Mouse (Mus musculus): ENCODE results near the gene Cavin4.

GRCm38 (mm10) chr4:48625836-48626235 lies 37.5 kb upstream of the Cavin4 start:
- no peak for TF ChIP-seq CTCF (IDR thresholded peaks at IDR 0.05; ENCODE audit: control insufficient read depth, insufficient read depth, low read length)
- no peak for TF ChIP-seq POLR2A (IDR thresholded peaks at IDR 0.05; ENCODE audit: borderline replicate concordance, control insufficient read depth, low read depth, low read length)
